Mouse (Mus musculus) neural tube, embryonic 11.5 days (tissue): ENCODE data around the gene Hnrnpr. TPM values are rescaled to one million over a fixed set of nuclear protein-coding genes. Genes with fewer than 3 reads are reported as not detected.

Experiments used
- ATAC-seq: fragments of 200-750 bp; cut with Nextera tagmentation; 2 replicates; pipeline ENCODE4 v1.8.0; 2017; ENCODE audit warnings: moderate number of reproducible peaks, mild to moderate bottlenecking, moderate TSS enrichment, moderate library complexity; ENCODE audit not compliant: insufficient read depth, low FRiP score, low TSS enrichment
- DNase-seq: peaks from one replicate; pipeline ENCODE4 v3.0.0-alpha.2; 2015; ENCODE audit warnings: low spot score
- H3K27ac ChIP-seq: fragments of 300-500 bp; sonication (generic); 2 replicates; pipeline ENCODE4 v1.5.1; 2014; ENCODE audit warnings: low read depth, mild to moderate bottlenecking, low read length
- H3K27me3 ChIP-seq: fragments of 300-500 bp; sonication (generic); 2 replicates; pipeline ENCODE4 v1.6.1; 2014; ENCODE audit warnings: mild to moderate bottlenecking, low read length, mixed read lengths; ENCODE audit not compliant: control insufficient read depth, insufficient read depth
- H3K36me3 ChIP-seq: fragments of 300-500 bp; sonication (generic); 2 replicates; pipeline ENCODE4 v1.6.1; 2014; ENCODE audit warnings: mild to moderate bottlenecking, low read length, moderate library complexity, mixed read lengths; ENCODE audit not compliant: control insufficient read depth, insufficient read depth
- H3K4me1 ChIP-seq: fragments of 300-500 bp; sonication (generic); 2 replicates; pipeline ENCODE4 v1.6.1; 2014; ENCODE audit warnings: low read length, mixed read lengths; ENCODE audit not compliant: control insufficient read depth, insufficient read depth
- H3K4me2 ChIP-seq: fragments of 300-500 bp; sonication (generic); 2 replicates; pipeline ENCODE4 v1.6.1; 2014; ENCODE audit warnings: low read depth, mild to moderate bottlenecking, moderate library complexity
- H3K4me3 ChIP-seq: fragments of 300-500 bp; sonication (generic); 2 replicates; pipeline ENCODE4 v1.5.1; 2014; ENCODE audit warnings: low read depth, low read length
- H3K9ac ChIP-seq: fragments of 300-500 bp; sonication (generic); 2 replicates; pipeline ENCODE4 v1.6.1; 2014; ENCODE audit warnings: mild to moderate bottlenecking, low read length
- H3K9me3 ChIP-seq: fragments of 300-500 bp; sonication (generic); 2 replicates; pipeline ENCODE4 v1.6.1; 2016; ENCODE audit warnings: low read length; ENCODE audit not compliant: control insufficient read depth
- WGBS: fragments of 180-500 bp; shearing (Covaris S2); extraction: QIAGEN DNeasy Blood & Tissue Kit; methylation state at CpG from one replicate; pipeline ENCODE4 v1.1.7; 2014; 5-methylcytosine and 5-hydroxymethylcytosine counted together
- polyA plus RNA-seq: library from polyadenylated mRNA; unstranded; fragments of >200 nt; fragmentation: Nextera tagmentation; extraction: Ambion mirVana; gene quantifications from 2 replicates; pipeline ENCODE4 v1.2.1, GENCODE M21; 2014

Gene Hnrnpr
- polyA plus RNA-seq, 1 experiment from 2014 or later, result 184 TPM

- H3K4me2 ChIP-seq, result no peak overlapping the region
- no peaks in the 10 kb centered on the region for H3K27me3 ChIP-seq
- H3K4me1 ChIP-seq, result no peaks in the 10 kb centered on the region
- no peak for DNase-seq
- H3K4me3 ChIP-seq, result no peak overlapping the region
- no peaks in the 10 kb centered on the region for H3K9me3 ChIP-seq
- H3K27ac ChIP-seq, result no peak overlapping the region
- 85% methylated on average over 6 of the region's 6 CpGs for WGBS
- no peaks in the 10 kb centered on the region for H3K36me3 ChIP-seq
- no peak for ATAC-seq
- H3K9ac ChIP-seq, result no peak overlapping the region
Measured at GRCm38 (mm10) chr4:136383839-136384238, 73.1 kb downstream of the Hnrnpr start.

DNA sequence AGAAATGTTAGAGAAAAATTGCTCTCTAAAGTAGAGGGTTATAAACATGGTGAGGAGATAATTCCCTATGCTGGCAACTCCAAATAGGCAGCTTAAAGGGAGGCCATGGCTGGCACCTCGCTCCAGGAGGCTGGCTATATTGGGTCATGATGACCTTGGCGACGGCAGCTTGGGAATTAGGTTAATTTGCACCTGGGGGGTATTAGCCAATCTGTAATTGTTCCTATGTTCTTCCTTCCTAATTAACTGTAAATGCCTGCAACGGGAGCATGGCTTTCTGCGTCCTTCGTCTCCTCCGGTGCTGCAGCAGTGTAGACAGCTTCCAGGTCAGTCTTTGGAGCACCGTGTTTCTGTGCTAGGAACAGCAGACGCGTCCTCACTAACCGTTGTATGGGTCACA, 76.5 kb downstream of the Hnrnpr start:
- Histone ChIP-seq H3K4me3 (no peak overlapping the region), H3K27me3 (no peaks in the 10 kb centered on the region), H3K9ac (no peak overlapping the region), H3K36me3 (no peaks in the 10 kb centered on the region), H3K4me1 (no peaks in the 10 kb centered on the region), H3K4me2 (no peak overlapping the region), H3K27ac (no peak overlapping the region), H3K9me3 (no peaks in the 10 kb centered on the region)
- WGBS, result 68% methylated on average over 11 of the region's 11 CpGs
- ATAC-seq (no peak), DNase-seq (no peak)

DNA sequence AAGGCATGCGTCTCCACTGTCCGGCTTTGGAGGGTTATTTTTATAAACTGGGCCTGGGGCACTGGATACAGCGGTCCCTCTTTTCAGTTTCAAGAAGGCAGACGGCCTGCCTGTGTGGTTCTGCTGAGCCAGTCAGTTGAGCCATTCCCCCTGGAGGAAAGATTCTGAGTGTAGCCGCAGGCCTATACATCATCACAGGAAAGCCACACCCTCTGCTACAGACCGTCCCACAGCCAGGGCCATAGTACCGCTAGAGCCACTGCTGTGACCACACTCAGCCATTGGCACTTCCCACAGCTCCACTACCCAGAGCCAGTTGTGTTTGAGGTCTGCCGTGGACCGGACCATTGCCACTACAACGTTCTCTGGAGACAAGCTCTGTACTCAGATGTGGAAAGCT, 91.1 kb downstream of the Hnrnpr start:
- Histone ChIP-seq H3K36me3 (no peaks in the 10 kb centered on the region), H3K4me1 (no peaks in the 10 kb centered on the region), H3K4me2 (no peak overlapping the region), H3K9me3 (no peaks in the 10 kb centered on the region), H3K27me3 (no peaks in the 10 kb centered on the region), H3K4me3 (no peak overlapping the region), H3K27ac (no peak overlapping the region), H3K9ac (no peak overlapping the region)
- 87% methylated on average over 10 of the region's 10 CpGs for WGBS
- ATAC-seq (no peak), DNase-seq (no peak)

DNA sequence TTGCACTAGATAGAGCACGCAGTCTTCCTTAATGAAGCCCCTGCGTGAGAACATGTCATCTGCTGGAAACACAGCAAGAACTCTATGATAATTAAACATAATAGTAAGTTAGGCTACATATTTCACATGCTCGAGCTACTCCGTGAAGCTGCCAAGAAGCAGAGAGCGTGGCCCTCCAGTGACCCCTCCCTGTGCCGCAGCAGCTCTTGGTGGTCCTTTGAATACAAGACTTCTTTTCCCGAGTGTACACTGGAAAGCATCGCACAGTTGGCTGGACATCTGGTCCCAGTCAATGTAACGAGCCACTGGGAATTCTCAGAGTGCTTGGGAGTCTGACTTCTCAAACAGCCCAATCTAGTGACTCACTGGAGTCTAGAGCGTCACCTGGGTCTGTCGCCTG, 97.1 kb downstream of the Hnrnpr start:
- no peaks in the 10 kb centered on the region for H3K27me3 ChIP-seq
- no peak overlapping the region for H3K27ac ChIP-seq
- H3K9me3 ChIP-seq, result no peaks in the 10 kb centered on the region
- WGBS, result 76% methylated on average over 11 of the region's 11 CpGs
- no peak overlapping the region for H3K9ac ChIP-seq
- H3K4me2 ChIP-seq, result no peak overlapping the region
- no peak overlapping the region for H3K4me3 ChIP-seq
- H3K4me1 ChIP-seq, result no peaks in the 10 kb centered on the region
- DNase-seq (no peak), ATAC-seq (no peak)
- H3K36me3 ChIP-seq, result no peaks in the 10 kb centered on the region

Other genes with a start within 250 kb of the Hnrnpr start
- gene Id3, start 167.4 kb upstream of the Hnrnpr start, polyA plus RNA-seq, result 440 and 470 TPM in 2 replicates
- 7.2 and 7.6 TPM in 2 replicates for gene E2f2, start 138.5 kb upstream of the Hnrnpr start, polyA plus RNA-seq
- gene Asap3, start 104.6 kb upstream of the Hnrnpr start, polyA plus RNA-seq, result 6.9 and 7.5 TPM in 2 replicates
- 6.5 and 7.4 TPM in 2 replicates for gene Tcea3, start 63.2 kb upstream of the Hnrnpr start, polyA plus RNA-seq
- gene Zfp46, start 26.3 kb upstream of the Hnrnpr start, polyA plus RNA-seq, result 34.2 and 34.4 TPM in 2 replicates
- gene Htr1d, start 112.6 kb downstream of the Hnrnpr start, polyA plus RNA-seq, result 0.17 and 0.24 TPM in 2 replicates
- 0.13 TPM in 1 of 2 replicates, not detected in the other for gene 6030445D17Rik, start 151.3 kb downstream of the Hnrnpr start, polyA plus RNA-seq
- gene Luzp1, start 158.8 kb downstream of the Hnrnpr start, polyA plus RNA-seq, result 79.9 and 95.7 TPM in 2 replicates